26 mouse cellular contexts compared by ENCODE assay signal in the genomic region with DNA sequence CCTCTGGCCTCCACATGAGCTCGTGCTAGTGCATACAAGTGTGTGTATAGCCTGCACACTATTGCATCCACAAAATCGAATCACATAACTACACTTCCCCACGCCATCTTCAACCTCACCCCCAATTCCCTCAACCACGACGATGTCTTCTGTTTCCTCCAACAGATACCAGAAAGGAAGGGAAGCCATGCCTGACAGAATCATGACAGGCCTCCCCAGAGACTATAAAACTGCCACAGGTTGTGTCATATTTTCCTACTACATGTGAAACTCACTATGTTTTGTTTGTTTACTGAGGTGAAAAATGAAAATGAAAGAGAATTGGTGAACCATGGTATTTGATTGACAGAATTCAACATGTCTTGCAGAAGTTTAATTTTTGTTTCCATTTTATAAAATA. TPM values are rescaled to one million over a fixed set of nuclear protein-coding genes. Genes with fewer than 3 reads are reported as not detected.
DNase-seq lines count a peak whose midpoint lies in the region; ATAC-seq and TF ChIP-seq lines count a peak whose summit lies in the region.
"Had no signal": no experiment of that assay in that cellular context is flagged by ENCODE, and none has a peak within 500 bp of the region (broad histone marks: within the 10 kb centered on the region; RNA-seq: fewer than 3 reads in every experiment).

No protein-coding gene starts in this region.

- no peak overlapping the region for H3K9ac ChIP-seq in liver, postnatal 0 days (replicated peaks)
- no peak overlapping the region for H3K9ac ChIP-seq in liver, embryonic 11.5 days (ENCODE audit: low read depth, low read length)
- H3K9ac ChIP-seq in CH12.LX (ENCODE audit: insufficient read depth, low read depth), result no peak overlapping the region
- H3K9ac ChIP-seq: embryonic facial prominence, embryonic 15.5 days; forebrain, embryonic 15.5 days; heart, embryonic 15.5 days; hindbrain, embryonic 15.5 days had no signal

- no peak for TF ChIP-seq RAD21 in CH12.LX (IDR thresholded peaks at IDR 0.05; ENCODE audit: low read depth, low read length)

- H3K4me2 ChIP-seq in liver, postnatal 0 days (ENCODE audit: low read depth, low read length), result no peak overlapping the region
- no peak overlapping the region for H3K4me2 ChIP-seq in liver, embryonic 11.5 days
- peak overlapping the region; percentile 15; the same call in 1 of the 2 replicates for H3K4me2 ChIP-seq in CH12.LX (ENCODE audit: insufficient read depth, low read depth, poor library complexity, severe bottlenecking)
- H3K4me2 ChIP-seq: embryonic facial prominence, embryonic 15.5 days; forebrain, embryonic 15.5 days; heart, embryonic 11.5 days; heart, embryonic 15.5 days; hindbrain, embryonic 15.5 days had no signal

- 43% methylated on average over 5 of the region's 5 CpGs for WGBS in liver, postnatal 0 days (ENCODE audit: insufficient replicate concordance)
- 59% methylated on average over 5 of the region's 5 CpGs for WGBS in liver, embryonic 11.5 days

- ATAC-seq in liver, postnatal 0 days, result peak; percentile 35; the same call in 1 of the 2 replicates
- no peak for ATAC-seq in liver, embryonic 11.5 days (replicated peaks; ENCODE audit: low FRiP score)
- peak; percentile 84 for ATAC-seq in neutrophil, adult 5-6 weeks (ENCODE audit: extremely low read depth, insufficient number of reproducible peaks, low FRiP score, poor library complexity, severe bottlenecking)
- ATAC-seq: forebrain, embryonic 15.5 days had no signal

- no peak for TF ChIP-seq CTCF in liver, postnatal 0 days (IDR thresholded peaks at IDR 0.05; ENCODE audit: low read depth)
- TF ChIP-seq CTCF in CH12.LX (conservative IDR thresholded peaks at IDR 0.05 in 1 of 2, IDR thresholded peaks at IDR 0.05 in 1 of 2; ENCODE audit: low read depth in 2 of 2, low read length in 2 of 2), result no peak

- H3K4me3 ChIP-seq in liver, postnatal 0 days (ENCODE audit: low read depth, low read length), result no peak overlapping the region
- H3K4me3 ChIP-seq in liver, embryonic 11.5 days (ENCODE audit: low read depth, low read length), result no peak overlapping the region
- peak overlapping the region in 1 of 3 experiments; percentile 11 for H3K4me3 ChIP-seq in CH12.LX (replicated peaks in 1 of 3; ENCODE audit: low read depth in 2 of 3, low read length in 2 of 3, poor library complexity in 1 of 3)
- H3K4me3 ChIP-seq: embryonic facial prominence, embryonic 15.5 days; erythroblast, embryonic 14.5 days; forebrain, embryonic 10.5 days; forebrain, embryonic 15.5 days; heart, embryonic 15.5 days; hindbrain, embryonic 10.5 days; hindbrain, embryonic 15.5 days had no signal

- no peak for TF ChIP-seq POLR2A in CH12.LX (IDR thresholded peaks at IDR 0.05; ENCODE audit: low read depth, low read length)

- in situ Hi-C loops in CH12.LX (cut with MboI; ENCODE audit: low pct_ligation_motif_present, low pct_unique_long_range_greater_than_20kb, low sequenced_read_pairs), result no loop called here

- H3K27ac ChIP-seq in liver, postnatal 0 days (ENCODE audit: low read depth), result no peak overlapping the region
- H3K27ac ChIP-seq in liver, embryonic 11.5 days (ENCODE audit: low read depth, low read length), result no peak overlapping the region
- no peak overlapping the region for H3K27ac ChIP-seq in CH12.LX (ENCODE audit: insufficient read depth, low read depth)
- H3K27ac ChIP-seq: embryonic facial prominence, embryonic 15.5 days; forebrain, embryonic 10.5 days; forebrain, embryonic 15.5 days; heart, embryonic 15.5 days; hindbrain, embryonic 10.5 days; hindbrain, embryonic 15.5 days had no signal

- TF ChIP-seq EP300 in liver, postnatal 0 days (IDR thresholded peaks at IDR 0.05; ENCODE audit: low read depth), result no peak
- TF ChIP-seq EP300 in CH12.LX (IDR thresholded peaks at IDR 0.05; ENCODE audit: low read length), result peak; percentile 79

- dilution Hi-C loops in CH12.LX (cut with MboI; ENCODE audit: extremely low pct_ligation_motif_present, extremely low pct_unique_long_range_greater_than_20kb, low sequenced_read_pairs), result no loop called here

- DNase-seq in liver, postnatal 0 days, result no peak
- DNase-seq in liver, embryonic 11.5 days (ENCODE audit: low spot score), result no peak
- DNase-seq in 416B (ENCODE audit: low read depth) (peak; percentile 43), CH12.LX (ENCODE audit: extremely low read depth) (peak; percentile 82)
- DNase-seq in urinary bladder, postnatal 25 days (ENCODE audit: low spot score), result no peak
- DNase-seq in frontal cortex, postnatal 36 days (ENCODE audit: low spot score in 2 of 2), result no peak
- DNase-seq: adrenal gland, postnatal 10 days; cerebellum, adult 18-20 months; cerebellum, adult 9-11 months; cerebellum, postnatal 36 days; gastrocnemius, postnatal 10 days; heart, adult 18-20 months; heart, postnatal 14 days had no signal

- H3K4me1 ChIP-seq in liver, postnatal 0 days (ENCODE audit: insufficient read depth), result no peaks in the 10 kb centered on the region
- no peaks in the 10 kb centered on the region for H3K4me1 ChIP-seq in liver, embryonic 11.5 days (replicated peaks; ENCODE audit: control insufficient read depth, insufficient read depth, low read length)
- H3K4me1 ChIP-seq in CH12.LX (ENCODE audit: control insufficient read depth in 1 of 2, insufficient read depth in 2 of 2), result peaks cover 4 to 17% of the 10 kb centered on the region in 2 experiments
- H3K4me1 ChIP-seq: embryonic facial prominence, embryonic 15.5 days; forebrain, embryonic 10.5 days; forebrain, embryonic 15.5 days; heart, embryonic 15.5 days; hindbrain, embryonic 10.5 days; hindbrain, embryonic 15.5 days had no signal

- H3K9me3 ChIP-seq in liver, postnatal 0 days (ENCODE audit: low read length), result no peaks in the 10 kb centered on the region
- H3K9me3 ChIP-seq in liver, embryonic 11.5 days (ENCODE audit: control insufficient read depth, low read length), result no peaks in the 10 kb centered on the region
- H3K9me3 ChIP-seq in CH12.LX (replicated peaks; ENCODE audit: low read length), result no peaks in the 10 kb centered on the region
- H3K9me3 ChIP-seq: embryonic facial prominence, embryonic 15.5 days; forebrain, embryonic 10.5 days; forebrain, embryonic 15.5 days; heart, embryonic 15.5 days; hindbrain, embryonic 10.5 days; hindbrain, embryonic 15.5 days had no signal

- no peaks in the 10 kb centered on the region for H3K79me2 ChIP-seq in CH12.LX (replicated peaks; ENCODE audit: control insufficient read depth, extremely low read depth, insufficient read depth, poor library complexity, severe bottlenecking)

- H3K36me3 ChIP-seq in liver, postnatal 0 days (replicated peaks; ENCODE audit: insufficient read depth, low read length), result no peaks in the 10 kb centered on the region
- no peaks in the 10 kb centered on the region for H3K36me3 ChIP-seq in liver, embryonic 11.5 days (ENCODE audit: control insufficient read depth, insufficient read depth, low read length)
- no peaks in the 10 kb centered on the region for H3K36me3 ChIP-seq in CH12.LX (replicated peaks in 1 of 2; ENCODE audit: control insufficient read depth in 1 of 2, insufficient read depth in 1 of 2, low read length in 1 of 2)
- H3K36me3 ChIP-seq: embryonic facial prominence, embryonic 15.5 days; forebrain, embryonic 10.5 days; forebrain, embryonic 15.5 days; heart, embryonic 15.5 days; hindbrain, embryonic 10.5 days; hindbrain, embryonic 15.5 days had no signal

- no peaks in the 10 kb centered on the region for H3K27me3 ChIP-seq in liver, postnatal 0 days (ENCODE audit: insufficient read depth, low read length)
- no peaks in the 10 kb centered on the region for H3K27me3 ChIP-seq in liver, embryonic 11.5 days (replicated peaks; ENCODE audit: control insufficient read depth, insufficient read depth, low read length)
- H3K27me3 ChIP-seq in CH12.LX (replicated peaks), result no peaks in the 10 kb centered on the region
- H3K27me3 ChIP-seq: embryonic facial prominence, embryonic 15.5 days; forebrain, embryonic 15.5 days; heart, embryonic 15.5 days; hindbrain, embryonic 15.5 days had no signal

TF ChIP-seq in CH12.LX, 34 proteins besides CTCF, POLR2A, EP300 and RAD21 (continues in another document):
- TF ChIP-seq JUND (conservative IDR thresholded peaks at IDR 0.05; ENCODE audit: low read depth, low read length), result peak; percentile 87
- no peak for TF ChIP-seq TCF12 (IDR thresholded peaks at IDR 0.05; ENCODE audit: low read depth, low read length)
- TF ChIP-seq GABPA (IDR thresholded peaks at IDR 0.05; ENCODE audit: insufficient replicate concordance, low read depth, low read length), result no peak
- peak; percentile 90 for TF ChIP-seq ETS1 (conservative IDR thresholded peaks at IDR 0.05; ENCODE audit: low read depth, low read length)
- TF ChIP-seq BHLHE40 (IDR thresholded peaks at IDR 0.05; ENCODE audit: low read depth, low read length), result peak; percentile 84
- no peak for TF ChIP-seq KAT2A (IDR thresholded peaks at IDR 0.05; ENCODE audit: insufficient replicate concordance, low read length)
- no peak for TF ChIP-seq SIN3A (IDR thresholded peaks at IDR 0.05; ENCODE audit: low read length)
- no peak for TF ChIP-seq MAX (IDR thresholded peaks at IDR 0.05; ENCODE audit: low read length)
- TF ChIP-seq SMC3 (IDR thresholded peaks at IDR 0.05; ENCODE audit: low read depth, low read length), result no peak
- TF ChIP-seq MEF2A (IDR thresholded peaks at IDR 0.05; ENCODE audit: borderline replicate concordance, low read depth, low read length), result no peak
- no peak for TF ChIP-seq MYC (IDR thresholded peaks at IDR 0.05; ENCODE audit: low read depth, low read length)
- TF ChIP-seq ELF1 (IDR thresholded peaks at IDR 0.05; ENCODE audit: low read depth, low read length), result no peak
- TF ChIP-seq TBP (conservative IDR thresholded peaks at IDR 0.05; ENCODE audit: low read depth, low read length), result no peak
- peak; percentile 91 for TF ChIP-seq JUN (IDR thresholded peaks at IDR 0.05; ENCODE audit: insufficient read depth, low read depth, low read length)
- TF ChIP-seq ZMIZ1 (IDR thresholded peaks at IDR 0.05; ENCODE audit: low read depth, low read length), result no peak
- no peak for TF ChIP-seq MAZ (IDR thresholded peaks at IDR 0.05; ENCODE audit: low read depth, low read length)
- no peak for TF ChIP-seq CHD1 (IDR thresholded peaks at IDR 0.05; ENCODE audit: low read depth, low read length)
- no peak for TF ChIP-seq HCFC1 (IDR thresholded peaks at IDR 0.05; ENCODE audit: low read depth, low read length)
- no peak for TF ChIP-seq USF2 (conservative IDR thresholded peaks at IDR 0.05; ENCODE audit: low read depth, low read length)
- TF ChIP-seq CHD2 (IDR thresholded peaks at IDR 0.05; ENCODE audit: low read length), result no peak
- no peak for TF ChIP-seq NRF1 (IDR thresholded peaks at IDR 0.05; ENCODE audit: low read depth, low read length)
- no peak for TF ChIP-seq NELFE (IDR thresholded peaks at IDR 0.05; ENCODE audit: low read depth, low read length)

RNA-seq across cellular contexts. Expression of a gene that starts 46.6 kb away (rescaled TPM):
- not detected in 2 replicates for polyA plus RNA-seq in liver, postnatal 0 days (2015; fragmentation: Nextera tagmentation; extraction: Ambion mirVana)
- not detected in 2 replicates for polyA plus RNA-seq in liver, embryonic 11.5 days (2014; fragmentation: Nextera tagmentation; extraction: Ambion mirVana)
- total RNA-seq in CH12.LX (2012; rRNA removed), result not detected in 2 replicates
- total RNA-seq in CH12.LX (2014; rRNA removed), result not detected in 2 replicates
- polyA plus RNA-seq in CH12.LX (2012; ENCODE audit: insufficient read length, low read depth), result not detected in 2 replicates
- total RNA-seq in neutrophil, adult 5-6 weeks (2017), result not detected in 2 replicates
- total RNA-seq: adrenal gland, postnatal 10 days; gastrocnemius, postnatal 10 days; gastrocnemius, postnatal 4 days; heart, adult 18-20 months; heart, postnatal 14 days; MEL had no signal
- polyA plus RNA-seq: embryonic facial prominence, embryonic 11.5 days; embryonic facial prominence, embryonic 15.5 days; erythroblast, embryonic 14.5 days; forebrain, embryonic 10.5 days; forebrain, embryonic 15.5 days; heart, embryonic 11.5 days; heart, embryonic 15.5 days; hindbrain, embryonic 10.5 days; hindbrain, embryonic 15.5 days; intestine, embryonic 14.5 days had no signal

Comparison
In these comparisons a context has a peak if more than half of its experiments do, and no peak if none do; other contexts are left out.
1. DNase-seq: peak in 416B (single experiment) and CH12.LX (single experiment); none in liver, postnatal 0 days (single experiment), liver, embryonic 11.5 days (single experiment), urinary bladder, postnatal 25 days (single experiment) and frontal cortex, postnatal 36 days (0 of 2).